Mouse (Mus musculus): Measurements from ENCODE around the gene Psrc1.

DNA sequence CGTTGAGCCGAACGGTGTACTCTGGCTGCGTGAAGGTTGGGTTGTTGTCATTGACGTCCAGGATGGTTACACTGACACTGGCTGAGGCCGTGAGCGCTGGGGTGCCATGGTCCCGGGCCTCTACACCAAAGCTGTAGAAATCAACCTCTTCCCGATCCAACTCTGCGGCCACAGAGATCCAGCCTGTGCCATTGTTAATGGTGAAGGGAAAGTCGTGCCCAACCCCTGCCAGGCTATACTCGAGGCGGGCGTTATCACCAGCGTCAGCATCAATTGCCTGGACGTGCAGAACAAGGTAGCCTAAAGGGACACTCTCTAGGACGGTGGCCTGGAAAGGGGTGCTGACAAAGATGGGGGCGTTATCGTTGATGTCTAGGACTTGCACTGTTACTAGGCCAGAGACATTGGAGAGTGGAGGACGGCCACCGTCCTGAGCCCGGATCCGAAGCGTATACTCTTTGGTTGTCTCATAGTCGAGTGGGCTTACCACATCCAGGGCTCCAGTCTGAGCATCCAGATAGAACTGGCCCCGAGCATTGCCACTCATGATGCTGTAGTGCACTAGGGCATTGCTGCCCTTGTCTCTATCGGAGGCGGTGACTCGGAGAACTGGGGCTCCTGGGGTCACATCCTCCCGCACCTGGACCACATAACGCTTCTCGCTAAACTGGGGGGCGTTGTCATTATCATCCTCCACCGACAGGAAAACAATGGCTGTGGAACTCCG lies 30.2 kb downstream of the Psrc1 start:
- TF ChIP-seq GATA1 (IDR thresholded peaks at IDR 0.05; ENCODE audit: borderline replicate concordance, low read length) (no peak), CTCF (IDR thresholded peaks at IDR 0.05; ENCODE audit: low read depth, low read length) (no peak), TAL1 (conservative IDR thresholded peaks at IDR 0.05; ENCODE audit: low read depth, low read length) (no peak), POLR2AphosphoS5 (IDR thresholded peaks at IDR 0.05; ENCODE audit: insufficient replicate concordance, low read depth, low read length) (no peak), GATA2 (IDR thresholded peaks at IDR 0.05; ENCODE audit: borderline replicate concordance, low read depth, low read length) (no peak)

Data from G1E (cell line).